ENCODE assay signal across 11 mouse cellular contexts in genomic region chr10:60290026-60290738, GRCm38 (mm10). TPM values are rescaled to one million over a fixed set of nuclear protein-coding genes. Genes with fewer than 3 reads are reported as not detected.
A peak's percentile ranks its signal among the peaks of the same experiment; 100 is the strongest.
DNase-seq lines count a peak whose midpoint lies in the region; ATAC-seq and TF ChIP-seq lines count a peak whose summit lies in the region.
"Had no signal": no experiment of that assay in that cellular context is flagged by ENCODE, and none has a peak within 500 bp of the region (broad histone marks: within the 10 kb centered on the region; RNA-seq: fewer than 3 reads in every experiment).

No protein-coding gene starts in this region.

- H3K4me3 ChIP-seq in heart, postnatal 0 days (ENCODE audit: low read depth, low read length), result no peak overlapping the region
- no peak overlapping the region for H3K4me3 ChIP-seq in heart, adult 2 months
- H3K4me3 ChIP-seq in stomach, postnatal 0 days (ENCODE audit: low read depth, low read length), result no peak overlapping the region
- H3K4me3 ChIP-seq: embryonic facial prominence, embryonic 13.5 days; midbrain, embryonic 15.5 days had no signal

- TF ChIP-seq POLR2A in heart, adult 2 months (IDR thresholded peaks at IDR 0.05; ENCODE audit: insufficient read depth, low read depth, low read length), result no peak

- H3K4me2 ChIP-seq in heart, postnatal 0 days (ENCODE audit: low read depth, low read length), result no peak overlapping the region
- 0 out of 2 replicates have a peak overlapping the region, but pooled peaks have one; percentile 8 for H3K4me2 ChIP-seq in stomach, postnatal 0 days (replicated peaks; ENCODE audit: low read depth)
- H3K4me2 ChIP-seq: embryonic facial prominence, embryonic 13.5 days; midbrain, embryonic 15.5 days had no signal

- no peak for DNase-seq in heart, postnatal 0 days (ENCODE audit: low spot score)
- no peak for DNase-seq in heart, adult 2 months
- peak; percentile 55 for DNase-seq in thymus, postnatal 0 days (ENCODE audit: low spot score)
- DNase-seq in thymus, postnatal 25 days, result no peak
- peak; percentile 46 for DNase-seq in liver
- DNase-seq in stomach, postnatal 0 days (ENCODE audit: low spot score), result no peak
- no peak for DNase-seq in lung, postnatal 14 days
- DNase-seq: retina, postnatal 1 day had no signal

- TF ChIP-seq CTCF in heart, postnatal 0 days (IDR thresholded peaks at IDR 0.05; ENCODE audit: low read depth), result no peak
- TF ChIP-seq CTCF in heart, adult 2 months (IDR thresholded peaks at IDR 0.05), result no peak
- TF ChIP-seq CTCF in stomach, postnatal 0 days (IDR thresholded peaks at IDR 0.05; ENCODE audit: low read depth), result no peak

- H3K36me3 ChIP-seq in heart, postnatal 0 days (replicated peaks; ENCODE audit: control insufficient read depth, insufficient read depth, low read length), result peaks cover 31% of the 10 kb centered on the region
- peaks cover 16% of the 10 kb centered on the region for H3K36me3 ChIP-seq in heart, adult 2 months (ENCODE audit: control insufficient read depth, insufficient read depth, low read length)
- peaks cover 20% of the 10 kb centered on the region for H3K36me3 ChIP-seq in stomach, postnatal 0 days (ENCODE audit: control insufficient read depth, insufficient read depth, low read length)

- H3K27ac ChIP-seq in heart, postnatal 0 days (ENCODE audit: low read depth), result no peak overlapping the region
- H3K27ac ChIP-seq in heart, adult 2 months, result no peak overlapping the region; the same call in 1 of the 2 replicates
- peak overlapping the region; percentile 79 for H3K27ac ChIP-seq in stomach, postnatal 0 days (replicated peaks)
- H3K27ac ChIP-seq: embryonic facial prominence, embryonic 13.5 days; midbrain, embryonic 15.5 days had no signal

- 0 out of 2 replicates have a peak, but pooled peaks have one; percentile 2 for ATAC-seq in heart, postnatal 0 days (ENCODE audit: insufficient read depth, low read depth)
- peak; percentile 58 for ATAC-seq in stomach, postnatal 0 days (ENCODE audit: low FRiP score, low TSS enrichment)
- ATAC-seq in erythroid progenitor cell, adult 5-6 weeks (replicated peaks; ENCODE audit: low FRiP score, poor library complexity, severe bottlenecking), result no peak
- ATAC-seq: midbrain, embryonic 15.5 days had no signal

- H3K27me3 ChIP-seq in heart, postnatal 0 days (ENCODE audit: control insufficient read depth, insufficient read depth, low read length), result no peaks in the 10 kb centered on the region
- H3K27me3 ChIP-seq in heart, adult 2 months (ENCODE audit: control insufficient read depth, insufficient read depth, low read length), result no peaks in the 10 kb centered on the region
- no peaks in the 10 kb centered on the region for H3K27me3 ChIP-seq in stomach, postnatal 0 days (ENCODE audit: control insufficient read depth, insufficient read depth, low read length)
- H3K27me3 ChIP-seq: embryonic facial prominence, embryonic 13.5 days; midbrain, embryonic 15.5 days had no signal

- H3K4me1 ChIP-seq in heart, postnatal 0 days (ENCODE audit: control insufficient read depth, insufficient read depth), result peaks cover 35% of the 10 kb centered on the region
- peaks cover 40% of the 10 kb centered on the region for H3K4me1 ChIP-seq in heart, adult 2 months (ENCODE audit: control insufficient read depth, insufficient read depth, low read length)
- peaks cover 13% of the 10 kb centered on the region for H3K4me1 ChIP-seq in stomach, postnatal 0 days (replicated peaks; ENCODE audit: control insufficient read depth, insufficient read depth)

- intact Hi-C loops in heart, adult 2 months (cut with DNase I), result no loop called here

- no peak overlapping the region for H3K9ac ChIP-seq in heart, postnatal 0 days (replicated peaks; ENCODE audit: low read depth, low read length)
- no peak overlapping the region for H3K9ac ChIP-seq in heart, adult 2 months (ENCODE audit: low read depth, low read length)
- H3K9ac ChIP-seq in stomach, postnatal 0 days (ENCODE audit: low read length), result no peak overlapping the region
- H3K9ac ChIP-seq: embryonic facial prominence, embryonic 13.5 days; midbrain, embryonic 15.5 days had no signal

- no peaks in the 10 kb centered on the region for H3K9me3 ChIP-seq in heart, postnatal 0 days (replicated peaks; ENCODE audit: control insufficient read depth, low read length)
- H3K9me3 ChIP-seq in stomach, postnatal 0 days (ENCODE audit: control insufficient read depth, low read length), result no peaks in the 10 kb centered on the region
- H3K9me3 ChIP-seq: embryonic facial prominence, embryonic 13.5 days; midbrain, embryonic 15.5 days had no signal

- peaks cover 9% of the 10 kb centered on the region for H3K79me2 ChIP-seq in heart, adult 2 months (replicated peaks; ENCODE audit: control insufficient read depth, insufficient read depth, low read length)

- no peak for TF ChIP-seq EP300 in heart, postnatal 0 days (IDR thresholded peaks at IDR 0.05; ENCODE audit: low read depth)
- no peak for TF ChIP-seq EP300 in heart, adult 2 months (IDR thresholded peaks at IDR 0.05; ENCODE audit: insufficient read depth, low read depth, low read length)
- no peak for TF ChIP-seq EP300 in stomach, postnatal 0 days (optimal IDR thresholded peaks at IDR 0.05)

- 28% methylated on average over 7 of the region's 7 CpGs for WGBS in heart, postnatal 0 days
- 33% methylated on average over 7 of the region's 7 CpGs for WGBS in heart, adult 2 months
- 42% methylated on average over 7 of the region's 7 CpGs for WGBS in stomach, postnatal 0 days

RNA-seq across cellular contexts. Expression of gene Psap, which starts 12.8 kb away (rescaled TPM):
- 464 and 479 TPM in 2 replicates for total RNA-seq in heart, postnatal 0 days (2014; rRNA removed; ENCODE audit: low replicate concordance)
- polyA plus RNA-seq in heart, postnatal 0 days (2015; fragmentation: Nextera tagmentation; extraction: Ambion mirVana), result 135 and 139 TPM in 2 replicates
- 1,000 to 10,000 TPM; 1,146 to 1,291 TPM for total RNA-seq in heart, adult 2 months (2021)
- 1,270 and 1,818 TPM in 2 replicates for polyA plus RNA-seq in heart, adult 2 months (2012; rRNA removed)
- polyA plus RNA-seq in thymus, postnatal 0 days (2015; fragmentation: Nextera tagmentation; extraction: Ambion mirVana), result 203 and 207 TPM in 2 replicates
- 128 and 129 TPM in 2 replicates for polyA plus RNA-seq in stomach, postnatal 0 days (2015; fragmentation: Nextera tagmentation; extraction: Ambion mirVana)
- 293 and 311 TPM in 2 replicates for total RNA-seq in erythroid progenitor cell, adult 5-6 weeks (2015; ENCODE audit: low replicate concordance)
- total RNA-seq in erythroid progenitor cell, adult 5-6 weeks (2017; ENCODE audit: low replicate concordance), result 222 and 228 TPM in 2 replicates

RNA-seq across cellular contexts. Expression of gene Vsir, which starts 56.5 kb away (rescaled TPM):
- 8.3 and 117 TPM in 2 replicates for total RNA-seq in heart, postnatal 0 days (2014; rRNA removed; ENCODE audit: low replicate concordance)
- 4.6 and 4.7 TPM in 2 replicates for polyA plus RNA-seq in heart, postnatal 0 days (2015; fragmentation: Nextera tagmentation; extraction: Ambion mirVana)
- 10 to 100 TPM; 14.9 to 20.9 TPM for total RNA-seq in heart, adult 2 months (2021)
- polyA plus RNA-seq in heart, adult 2 months (2012; rRNA removed), result 28.1 and 39.7 TPM in 2 replicates
- polyA plus RNA-seq in thymus, postnatal 0 days (2015; fragmentation: Nextera tagmentation; extraction: Ambion mirVana), result 14.0 and 15.2 TPM in 2 replicates
- polyA plus RNA-seq in stomach, postnatal 0 days (2015; fragmentation: Nextera tagmentation; extraction: Ambion mirVana), result 4.2 and 4.3 TPM in 2 replicates
- total RNA-seq in erythroid progenitor cell, adult 5-6 weeks (2015; ENCODE audit: low replicate concordance), result 84.7 and 114 TPM in 2 replicates
- total RNA-seq in erythroid progenitor cell, adult 5-6 weeks (2017; ENCODE audit: low replicate concordance), result 84.7 and 147 TPM in 2 replicates

Comparison
In these comparisons a context has a peak if more than half of its experiments do, and no peak if none do; other contexts are left out.
1. DNase-seq: peak in thymus, postnatal 0 days (single experiment) and liver (single experiment); none in heart, postnatal 0 days (single experiment), heart, adult 2 months (0 of 2), thymus, postnatal 25 days (single experiment), stomach, postnatal 0 days (single experiment) and lung, postnatal 14 days (single experiment).